Mouse (Mus musculus): ENCODE results near the gene Tbc1d19. TPM values are rescaled to one million over a fixed set of nuclear protein-coding genes. Genes with fewer than 3 reads are reported as not detected.

The Tbc1d19 gene
- total RNA-seq (2015) (26.2 and 35.4 TPM in 2 replicates), total RNA-seq (2017) (8.7 and 16.4 TPM in 2 replicates)

- ATAC-seq (replicated peaks; ENCODE audit: poor library complexity) = peak; percentile 99
These were observed at the start of gene Tbc1d19 for GRCm38 (mm10) chr5:53809115-53809991. Tbc1d19 (plus strand) TSS chr5:53809606.

DNA sequence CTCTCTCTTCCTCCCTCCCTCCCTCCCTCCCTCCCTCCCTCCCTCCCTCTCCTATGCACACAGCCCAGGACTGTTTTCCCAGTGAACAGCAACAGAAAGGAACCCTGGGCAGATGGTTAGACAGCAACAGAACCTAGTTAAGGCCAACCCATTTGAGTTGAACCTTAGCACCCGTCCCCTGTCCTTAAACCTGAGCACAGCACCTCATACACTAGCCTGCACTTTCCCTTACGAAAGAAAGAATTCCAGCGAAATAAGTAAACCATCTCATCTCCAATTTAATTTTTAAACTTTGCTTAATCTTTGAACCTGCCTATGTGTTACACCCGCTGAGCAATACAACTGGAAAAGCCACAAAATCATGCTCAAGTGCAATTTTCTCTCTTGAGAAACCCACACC, 49.5 kb upstream of the Tbc1d19 start:
- ATAC-seq (replicated peaks; ENCODE audit: poor library complexity) = no peak

- no peak for ATAC-seq (replicated peaks; ENCODE audit: poor library complexity)
These were observed 48.5 kb upstream of the Tbc1d19 start for GRCm38 (mm10) chr5:53760914-53761313.

GRCm38 (mm10) chr5:53761346-53761745, 48.1 kb upstream of the Tbc1d19 start:
- ATAC-seq (replicated peaks; ENCODE audit: poor library complexity) = no peak

- ATAC-seq (replicated peaks; ENCODE audit: poor library complexity) = no peak
These were observed 24.4 kb upstream of the Tbc1d19 start for GRCm38 (mm10) chr5:53784818-53785520.

DNA sequence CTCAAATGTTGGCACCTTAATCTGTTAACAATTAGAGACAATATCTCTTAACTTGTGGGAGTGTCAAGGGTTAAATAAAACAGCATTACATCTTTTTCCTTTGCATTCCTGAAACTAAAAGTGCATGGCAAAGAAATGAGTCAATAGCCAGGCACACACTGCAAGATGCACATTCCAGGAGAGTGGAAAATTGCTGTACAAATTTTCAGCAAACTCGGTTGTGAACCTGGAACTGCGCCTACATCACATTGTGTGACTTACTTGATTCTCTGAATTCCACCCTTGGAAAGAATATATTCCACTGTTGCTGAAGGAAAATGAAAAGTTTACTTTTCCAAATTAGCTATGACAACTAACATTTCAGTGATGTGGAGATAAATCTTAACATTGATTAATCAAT, 8.0 kb upstream of the Tbc1d19 start:
- ATAC-seq (replicated peaks; ENCODE audit: poor library complexity) = no peak

GRCm38 (mm10) chr5:53819711-53820110, 10.3 kb downstream of the Tbc1d19 start:
- no peak for ATAC-seq (replicated peaks; ENCODE audit: poor library complexity)

GRCm38 (mm10) chr5:53825886-53826285, 16.5 kb downstream of the Tbc1d19 start:
- ATAC-seq (replicated peaks; ENCODE audit: poor library complexity) = peak; percentile 83

DNA sequence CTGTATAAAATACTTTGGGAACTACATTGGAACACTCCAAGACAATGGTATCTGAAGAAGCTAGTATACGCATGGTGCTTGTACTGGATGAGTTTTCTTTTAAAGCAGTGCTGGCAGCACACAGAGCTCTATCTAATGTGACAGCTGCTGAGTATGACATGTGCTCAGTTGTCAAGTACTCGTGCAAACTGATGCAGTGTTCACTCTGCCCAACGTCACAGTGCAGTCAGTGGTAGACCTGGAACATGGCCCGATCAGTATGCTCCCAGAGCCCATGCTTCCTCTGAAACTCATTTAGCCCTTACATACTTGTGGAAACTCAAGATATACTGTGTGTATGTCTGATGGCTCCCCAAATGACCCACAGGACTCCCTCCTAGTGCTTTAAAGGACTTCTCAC, 25.1 kb downstream of the Tbc1d19 start:
- no peak for ATAC-seq (replicated peaks; ENCODE audit: poor library complexity)

- no peak for ATAC-seq (replicated peaks; ENCODE audit: poor library complexity)
These were observed 31.9 kb downstream of the Tbc1d19 start for GRCm38 (mm10) chr5:53841256-53841655.

DNA sequence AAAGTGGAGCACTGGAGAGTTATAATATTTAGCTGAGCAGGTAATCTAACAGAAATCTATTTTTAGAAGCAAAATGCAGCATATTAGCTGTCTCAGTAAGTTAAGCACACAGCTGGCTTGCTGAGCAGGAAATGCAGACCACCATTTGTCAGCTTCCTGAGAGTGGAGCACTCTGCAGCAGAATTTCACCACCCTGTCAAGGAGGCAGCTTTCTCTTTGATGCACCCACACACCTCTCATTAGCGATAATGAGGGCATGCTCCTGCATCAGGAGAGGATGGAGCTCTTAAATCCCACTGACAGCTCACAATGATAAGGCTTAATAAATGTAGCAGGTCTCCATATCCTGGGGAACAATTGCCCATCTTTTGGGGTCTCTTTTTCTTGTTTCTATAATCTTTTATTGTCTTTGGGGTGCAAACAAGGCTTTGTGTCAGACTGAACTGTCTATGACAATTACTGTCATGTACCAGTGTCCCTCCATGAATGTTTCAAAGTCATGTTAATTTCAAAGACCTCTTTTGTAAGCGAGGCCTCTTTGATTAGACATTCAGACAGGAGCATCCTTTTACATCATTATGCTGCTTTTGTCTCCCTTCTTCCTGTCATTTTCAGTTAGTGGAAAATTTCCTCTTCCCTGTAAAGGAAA, 39.0 kb downstream of the Tbc1d19 start:
- 0 out of 2 replicates have a peak, but pooled peaks have one; percentile 20 for ATAC-seq (replicated peaks; ENCODE audit: poor library complexity)

- ATAC-seq (replicated peaks; ENCODE audit: poor library complexity) = no peak
These were observed 43.2 kb downstream of the Tbc1d19 start for GRCm38 (mm10) chr5:53852574-53852973.

DNA sequence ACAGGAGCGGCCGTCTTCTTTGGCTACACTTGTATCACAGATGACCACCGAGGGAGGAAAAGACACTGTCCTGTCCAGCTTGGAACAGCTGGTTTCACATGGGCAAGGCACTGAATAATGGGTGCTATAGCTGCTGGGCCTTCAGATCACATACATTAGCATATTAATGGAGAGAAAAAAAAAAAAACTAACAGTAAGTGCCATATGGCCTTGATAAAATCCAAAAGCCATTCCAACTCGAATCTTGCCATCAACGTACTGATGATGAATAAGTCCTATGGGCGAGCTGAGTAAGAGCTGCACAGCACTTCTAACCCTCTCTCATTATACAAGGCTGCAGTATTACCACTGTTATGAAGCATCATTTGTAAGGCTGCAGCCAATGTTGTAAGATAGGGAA, 45.2 kb downstream of the Tbc1d19 start:
- no peak for ATAC-seq (replicated peaks; ENCODE audit: poor library complexity)

- no peak for ATAC-seq (replicated peaks; ENCODE audit: poor library complexity)
These were observed 46.6 kb downstream of the Tbc1d19 start for GRCm38 (mm10) chr5:53856011-53856410.

DNA sequence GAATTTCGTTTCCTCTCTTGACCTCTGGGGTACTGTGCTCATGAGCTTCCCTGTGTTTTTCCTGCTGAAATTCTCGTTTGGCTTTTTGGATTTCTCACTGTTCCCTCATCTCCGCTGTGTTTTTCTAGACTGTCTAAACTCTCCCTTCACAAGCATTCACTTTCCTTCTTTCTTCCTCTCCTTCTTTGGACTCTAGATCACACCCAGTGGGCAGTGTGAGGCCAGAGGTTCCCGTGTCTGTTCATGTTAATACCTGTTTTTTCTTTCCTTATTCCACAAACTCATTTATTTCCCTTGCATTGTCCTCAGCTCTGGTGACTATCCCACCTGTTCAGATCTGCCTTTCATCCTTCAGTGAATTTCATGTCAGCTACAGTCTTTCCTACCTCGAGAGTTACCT, 55.7 kb downstream of the Tbc1d19 start:
- no peak for ATAC-seq (replicated peaks; ENCODE audit: poor library complexity)

GRCm38 (mm10) chr5:53865991-53866390, 56.6 kb downstream of the Tbc1d19 start:
- ATAC-seq (replicated peaks; ENCODE audit: poor library complexity) = no peak

- peak; percentile 94 for ATAC-seq (replicated peaks; ENCODE audit: poor library complexity)
These were observed 62.4 kb downstream of the Tbc1d19 start for GRCm38 (mm10) chr5:53871665-53872312.

DNA sequence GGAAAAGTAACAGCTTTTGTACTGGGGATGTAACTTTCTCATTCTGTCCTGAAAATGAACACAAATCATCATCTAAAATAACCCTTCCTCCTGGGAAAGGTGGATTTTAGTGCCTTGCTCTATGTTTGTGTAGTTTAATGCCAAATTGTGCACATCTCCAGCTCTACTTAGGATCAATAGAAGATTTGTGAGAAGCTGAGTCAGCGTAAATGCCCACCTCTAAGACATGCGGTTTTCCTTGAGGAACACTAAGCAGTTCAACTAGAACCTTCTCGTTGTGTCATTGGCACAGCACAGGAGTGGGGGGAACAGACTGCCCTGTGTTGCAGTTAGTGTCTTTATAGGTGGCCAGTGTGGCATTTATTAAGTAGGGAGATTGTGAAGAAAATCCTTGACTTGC, 65.6 kb downstream of the Tbc1d19 start:
- ATAC-seq (replicated peaks; ENCODE audit: poor library complexity) = no peak

DNA sequence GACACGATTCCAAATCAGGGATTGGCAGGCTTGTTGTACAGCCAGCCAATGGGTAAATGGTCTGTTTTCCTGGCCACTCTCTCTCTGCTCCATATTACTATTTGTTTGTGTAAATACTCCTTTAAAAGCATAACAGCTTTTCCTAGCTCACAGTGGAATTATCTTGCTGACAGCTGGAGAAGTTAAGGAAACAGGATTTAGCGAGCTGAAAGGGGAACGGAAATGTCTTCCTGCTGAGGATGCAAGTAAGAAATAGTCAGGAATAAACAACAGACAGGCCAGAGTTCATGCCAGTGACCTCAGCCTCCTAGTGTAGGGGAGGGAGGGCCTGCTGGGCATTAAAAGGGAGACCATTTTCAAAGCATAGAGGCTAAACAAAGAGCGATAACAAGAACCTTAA, 71.3 kb downstream of the Tbc1d19 start:
- ATAC-seq (replicated peaks; ENCODE audit: poor library complexity) = no peak

GRCm38 (mm10) chr5:53881381-53881990, 72.1 kb downstream of the Tbc1d19 start:
- ATAC-seq (replicated peaks; ENCODE audit: poor library complexity) = no peak

GRCm38 (mm10) chr5:53901406-53901805, 92.0 kb downstream of the Tbc1d19 start:
- ATAC-seq (replicated peaks; ENCODE audit: poor library complexity) = no peak

Measured in megakaryocyte progenitor cell, adult 5-6 weeks (primary cell).